Mouse (Mus musculus): ENCODE data around the gene Sdsl. TPM values are rescaled to one million over a fixed set of nuclear protein-coding genes. Genes with fewer than 3 reads are reported as not detected.

Sdsl gene
- polyA plus RNA-seq, 1 experiment from 2014 or later: 5.1 TPM

DNA sequence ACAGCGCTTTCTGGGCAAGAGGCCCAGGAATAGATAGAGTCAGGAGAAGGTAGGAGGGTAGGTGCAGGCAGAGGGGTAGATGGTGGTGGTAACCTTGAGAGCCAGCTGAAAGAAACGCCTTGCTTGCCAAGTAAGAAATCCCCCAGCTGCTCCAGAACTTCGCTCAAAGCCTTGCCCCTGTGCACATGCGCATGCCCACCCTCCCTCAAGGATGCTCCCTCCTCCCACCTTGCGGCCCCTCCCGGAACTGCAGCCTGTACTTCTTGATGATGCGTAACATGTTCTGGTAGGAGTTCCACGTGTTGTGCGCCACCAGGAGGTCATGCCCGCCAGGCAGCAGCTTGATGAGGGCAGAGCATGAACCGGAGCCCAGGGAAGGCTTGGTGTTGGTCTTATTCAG, 19.8 kb upstream of the Sdsl start:
- Histone ChIP-seq H3K4me2 (no peak overlapping the region), H3K4me1 (peaks cover 12% of the 10 kb centered on the region), H3K9ac (no peak overlapping the region), H3K27me3 (no peaks in the 10 kb centered on the region), H3K27ac (no peak overlapping the region), H3K4me3 (no peak overlapping the region), H3K36me3 (ENCODE audit: poor library complexity, severe bottlenecking) (peaks cover 45% of the 10 kb centered on the region), H3K9me3 (replicated peaks) (no peaks in the 10 kb centered on the region)
- no peak for ATAC-seq
- WGBS: 56% methylated on average over 11 of the region's 11 CpGs

DNA sequence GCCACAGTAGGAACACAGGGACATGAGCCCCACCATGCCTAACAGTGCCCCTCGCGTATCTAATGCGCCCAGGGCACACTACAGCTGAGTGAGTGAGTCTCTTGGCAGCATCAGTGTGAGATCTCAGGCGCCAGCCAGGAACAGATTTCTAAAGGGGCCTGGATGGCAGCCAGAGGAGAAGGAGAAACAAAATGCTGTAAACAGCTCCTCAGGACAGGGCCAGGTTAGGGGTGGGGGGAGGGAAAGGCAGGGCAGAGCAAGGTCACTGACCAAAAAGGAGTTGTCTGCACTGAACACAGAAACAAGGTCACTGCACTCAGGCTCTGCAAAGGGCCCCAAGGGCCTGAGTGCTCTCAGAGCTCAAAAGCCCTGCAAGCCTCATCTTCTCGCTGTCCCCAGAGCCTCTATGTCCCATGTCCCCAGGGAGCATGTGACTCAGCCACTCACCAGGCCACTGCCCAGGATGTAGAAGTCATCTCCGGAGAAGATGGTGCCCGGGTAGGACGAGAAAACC, 18.1 kb upstream of the Sdsl start:
- H3K4me2 ChIP-seq: no peak overlapping the region
- WGBS: 62% methylated on average over 8 of the region's 8 CpGs
- H3K27me3 ChIP-seq: no peaks in the 10 kb centered on the region
- peak overlapping the region; percentile 57 for H3K27ac ChIP-seq
- H3K4me3 ChIP-seq: no peak overlapping the region
- H3K9ac ChIP-seq: peak overlapping the region; percentile 26; the same call in 1 of the 2 replicates
- peaks cover 12% of the 10 kb centered on the region for H3K4me1 ChIP-seq
- ATAC-seq: peak; percentile 61
- peaks cover 55% of the 10 kb centered on the region for H3K36me3 ChIP-seq (ENCODE audit: poor library complexity, severe bottlenecking)
- no peaks in the 10 kb centered on the region for H3K9me3 ChIP-seq (replicated peaks)

DNA sequence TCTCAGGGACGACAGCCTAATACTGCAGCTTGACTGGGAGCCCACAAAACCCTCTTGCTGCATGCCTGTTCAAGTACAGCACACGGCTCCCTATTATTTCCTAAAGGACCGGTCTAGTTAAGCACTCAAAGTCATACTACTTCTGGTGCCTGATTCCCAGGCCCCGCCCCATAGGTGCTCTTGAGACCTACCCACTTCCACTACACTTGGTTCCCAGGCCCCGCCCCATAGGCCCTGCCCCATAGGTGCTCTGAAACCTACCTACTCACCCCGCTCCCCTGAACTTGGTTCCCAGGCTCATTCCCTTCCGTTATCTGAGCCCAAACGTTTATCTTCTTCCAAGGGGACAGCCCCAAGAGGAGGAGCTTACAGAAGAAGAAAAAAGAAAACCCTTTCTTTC, 15.2 kb upstream of the Sdsl start:
- WGBS: 89% methylated on average over 8 of the region's 8 CpGs
- H3K4me1 ChIP-seq: peaks cover 12% of the 10 kb centered on the region
- H3K9me3 ChIP-seq (replicated peaks): no peaks in the 10 kb centered on the region
- H3K36me3 ChIP-seq (ENCODE audit: poor library complexity, severe bottlenecking): peaks cover 65% of the 10 kb centered on the region
- no peak overlapping the region for H3K27ac ChIP-seq
- no peak overlapping the region for H3K4me3 ChIP-seq
- H3K27me3 ChIP-seq: no peaks in the 10 kb centered on the region
- no peak overlapping the region for H3K9ac ChIP-seq
- H3K4me2 ChIP-seq: no peak overlapping the region
- no peak for ATAC-seq

DNA sequence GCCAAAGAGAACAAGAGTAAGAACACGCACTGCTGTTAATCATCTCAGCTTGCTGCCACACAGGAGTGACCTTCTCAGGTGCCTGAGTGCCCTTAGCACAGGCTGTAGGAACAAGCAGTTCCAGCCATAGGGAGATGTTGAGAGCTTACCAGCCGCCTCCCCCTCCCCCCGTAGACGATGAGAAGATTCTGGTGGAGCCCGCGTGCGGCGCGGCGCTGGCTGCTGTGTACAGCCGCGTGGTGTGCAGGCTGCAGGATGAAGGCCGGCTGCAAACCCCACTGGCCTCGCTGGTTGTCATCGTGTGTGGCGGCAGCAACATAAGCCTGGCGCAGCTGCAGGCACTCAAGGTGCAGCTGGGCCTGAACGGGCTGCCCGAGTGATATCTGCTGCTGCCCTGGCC, 10.8 kb upstream of the Sdsl start:
- no peaks in the 10 kb centered on the region for H3K9me3 ChIP-seq (replicated peaks)
- H3K9ac ChIP-seq: no peak overlapping the region
- no peaks in the 10 kb centered on the region for H3K27me3 ChIP-seq
- H3K4me1 ChIP-seq: no peaks in the 10 kb centered on the region; the same call in 1 of the 2 replicates
- H3K36me3 ChIP-seq (ENCODE audit: poor library complexity, severe bottlenecking): peaks cover 48% of the 10 kb centered on the region
- H3K4me2 ChIP-seq: no peak overlapping the region
- no peak overlapping the region for H3K27ac ChIP-seq
- WGBS: 87% methylated on average over 19 of the region's 19 CpGs
- H3K4me3 ChIP-seq: no peak overlapping the region
- no peak for ATAC-seq

DNA sequence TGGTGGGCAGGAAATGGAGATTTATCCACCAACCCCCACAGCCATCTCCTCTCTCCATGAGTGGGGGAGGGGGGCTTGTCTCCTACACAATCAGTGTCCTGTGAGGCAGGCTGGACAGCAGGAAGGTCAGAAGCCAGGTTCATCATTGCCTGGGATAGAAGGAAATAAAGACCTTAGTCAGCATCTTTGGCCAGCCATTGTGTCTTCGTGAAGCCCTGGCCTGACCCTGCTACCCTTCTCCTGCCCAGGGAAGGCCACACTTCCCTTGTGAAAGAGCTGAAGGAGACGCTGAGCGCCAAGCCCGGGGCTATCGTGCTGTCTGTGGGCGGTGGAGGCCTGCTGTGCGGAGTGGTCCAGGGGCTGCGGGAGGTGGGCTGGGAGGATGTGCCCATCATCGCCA, 8.6 kb upstream of the Sdsl start:
- H3K36me3 ChIP-seq (ENCODE audit: poor library complexity, severe bottlenecking): peaks cover 26% of the 10 kb centered on the region
- H3K27me3 ChIP-seq: no peaks in the 10 kb centered on the region
- WGBS: 74% methylated on average over 9 of the region's 9 CpGs
- H3K9ac ChIP-seq: no peak overlapping the region
- no peak overlapping the region for H3K27ac ChIP-seq
- no peaks in the 10 kb centered on the region for H3K9me3 ChIP-seq (replicated peaks)
- ATAC-seq: no peak
- no peak overlapping the region for H3K4me3 ChIP-seq
- no peak overlapping the region for H3K4me2 ChIP-seq
- H3K4me1 ChIP-seq: peaks cover 3% of the 10 kb centered on the region; the same call in 1 of the 2 replicates

DNA sequence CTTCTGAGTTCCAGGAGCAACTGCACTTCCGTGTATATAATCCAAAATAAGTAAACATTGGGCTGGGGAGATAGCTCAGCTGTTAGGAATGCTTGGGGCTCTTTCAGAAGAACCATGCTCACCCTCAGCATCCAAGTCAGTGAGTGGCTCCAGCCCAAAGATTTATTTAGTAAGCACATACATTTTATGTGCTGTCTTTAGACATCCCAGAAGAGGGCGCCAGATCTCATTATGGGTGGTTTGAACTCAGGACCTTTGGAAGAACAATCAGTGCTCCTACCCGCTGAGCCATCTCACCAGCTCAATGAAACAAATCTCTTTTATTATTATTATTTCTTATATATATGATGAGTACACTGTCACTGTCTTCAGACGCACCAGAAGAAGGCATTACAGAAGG, 6.9 kb upstream of the Sdsl start:
- Histone ChIP-seq H3K9me3 (replicated peaks) (no peaks in the 10 kb centered on the region), H3K36me3 (ENCODE audit: poor library complexity, severe bottlenecking) (peaks cover 9% of the 10 kb centered on the region; the same call in 1 of the 2 replicates), H3K27ac (no peak overlapping the region), H3K4me3 (no peak overlapping the region), H3K27me3 (no peaks in the 10 kb centered on the region), H3K4me1 (peaks cover 4% of the 10 kb centered on the region; the same call in 1 of the 2 replicates), H3K9ac (no peak overlapping the region), H3K4me2 (no peak overlapping the region)
- 72% methylated on average over 4 of the region's 4 CpGs for WGBS
- ATAC-seq: no peak

DNA sequence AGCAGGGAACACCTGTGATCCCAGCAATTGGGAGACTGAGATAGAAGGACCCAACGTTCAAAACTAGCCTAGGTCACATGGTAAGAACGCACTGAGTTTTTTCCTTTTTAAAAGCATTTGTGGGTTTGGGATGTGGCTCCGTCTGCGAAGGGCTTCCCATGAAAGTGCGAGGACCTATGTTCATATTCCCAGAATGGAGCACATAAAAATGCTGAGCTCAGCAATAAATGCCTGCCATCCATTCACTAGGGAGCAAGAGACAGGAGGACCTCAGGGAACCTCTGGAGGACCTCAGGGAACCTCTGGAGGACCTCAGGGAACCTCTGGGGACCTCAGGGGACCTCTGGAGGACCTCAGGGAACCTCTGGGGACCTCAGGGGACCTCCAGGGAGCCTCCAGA, 5.4 kb upstream of the Sdsl start:
- peaks cover 4% of the 10 kb centered on the region; the same call in 1 of the 2 replicates for H3K4me1 ChIP-seq
- no peak overlapping the region for H3K4me2 ChIP-seq
- no peaks in the 10 kb centered on the region for H3K27me3 ChIP-seq
- WGBS: 89% methylated on average over 5 of the region's 5 CpGs
- no peak overlapping the region for H3K9ac ChIP-seq
- no peaks in the 10 kb centered on the region; the same call in 1 of the 2 replicates for H3K9me3 ChIP-seq (replicated peaks)
- no peak overlapping the region for H3K4me3 ChIP-seq
- H3K36me3 ChIP-seq (ENCODE audit: poor library complexity, severe bottlenecking): no peaks in the 10 kb centered on the region
- no peak overlapping the region for H3K27ac ChIP-seq
- no peak for ATAC-seq

DNA sequence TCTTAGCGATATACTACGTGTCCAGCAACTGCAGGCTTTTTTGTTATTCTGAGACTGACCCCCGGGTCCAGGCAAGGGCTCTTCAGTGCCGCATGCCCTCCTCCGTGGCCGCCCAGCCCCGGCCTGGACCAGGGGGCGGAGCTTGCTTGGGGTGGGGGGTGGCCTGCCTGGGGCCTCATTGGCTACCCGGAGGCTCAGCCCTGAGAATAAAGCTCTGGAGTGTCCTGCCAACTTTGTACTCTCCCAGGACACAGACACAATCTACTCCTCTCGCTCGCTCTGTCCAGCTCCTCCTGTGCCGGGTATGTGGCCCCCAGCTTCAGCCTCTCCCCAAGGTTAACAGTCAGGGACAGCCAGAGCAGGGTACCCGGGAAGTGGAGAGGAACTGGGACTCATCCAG, 3.7 kb upstream of the Sdsl start, which contains the start of gene Sds:
Sds (plus strand) TSS at position 231 of the 400 bp plus-strand sequence.
- H3K4me3 ChIP-seq: no peak within 1 kb of the TSS
- H3K4me1 ChIP-seq: peaks cover 4% of the 10 kb centered on the region; the same call in 1 of the 2 replicates
- no peak for ATAC-seq
- no peak within 1 kb of the TSS for H3K27ac ChIP-seq
- no peaks in the 10 kb centered on the region; the same call in 1 of the 2 replicates for H3K9me3 ChIP-seq (replicated peaks)
- 12% methylated on average over 13 of the region's 13 CpGs for whole genome bisulfite sequencing
- no peak within 1 kb of the TSS for H3K9ac ChIP-seq
- peak within 1 kb of the TSS; percentile 25; the same call in 1 of the 2 replicates for H3K4me2 ChIP-seq
- no peaks in the 10 kb centered on the region for H3K36me3 ChIP-seq (ENCODE audit: poor library complexity, severe bottlenecking)
- peaks cover 4% of the 10 kb centered on the region; the same call in 1 of the 2 replicates for H3K27me3 ChIP-seq

DNA sequence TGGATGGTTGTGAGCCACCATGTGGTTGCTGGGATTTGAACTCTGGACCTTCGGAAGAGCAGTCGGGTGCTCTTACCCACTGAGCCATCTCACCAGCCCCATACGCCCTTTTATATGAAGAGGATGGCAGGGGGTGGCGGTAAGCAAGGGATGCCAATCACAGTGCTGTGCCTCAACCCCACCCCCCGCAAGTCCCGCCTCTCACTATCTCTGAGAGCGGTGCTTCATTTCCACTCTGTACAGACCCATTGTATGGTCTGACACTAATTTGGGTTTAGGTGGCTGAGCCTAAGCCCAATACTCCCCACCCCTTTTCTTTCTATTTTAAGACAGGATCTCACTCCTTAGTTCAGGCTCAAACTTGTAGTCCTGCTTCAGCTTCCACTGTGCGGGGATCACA, 3.3 kb upstream of the Sdsl start:
- Histone ChIP-seq H3K36me3 (ENCODE audit: poor library complexity, severe bottlenecking) (no peaks in the 10 kb centered on the region), H3K4me2 (peak overlapping the region; percentile 25; the same call in 1 of the 2 replicates), H3K4me1 (0 out of 2 replicates have a peak, but pooled peaks cover 4% of the 10 kb centered on the region), H3K4me3 (no peak overlapping the region), H3K9ac (no peak overlapping the region), H3K9me3 (replicated peaks) (no peaks in the 10 kb centered on the region; the same call in 1 of the 2 replicates), H3K27me3 (peaks cover 4% of the 10 kb centered on the region; the same call in 1 of the 2 replicates), H3K27ac (no peak overlapping the region)
- no peak for ATAC-seq
- WGBS: 43% methylated on average over 8 of the region's 8 CpGs

DNA sequence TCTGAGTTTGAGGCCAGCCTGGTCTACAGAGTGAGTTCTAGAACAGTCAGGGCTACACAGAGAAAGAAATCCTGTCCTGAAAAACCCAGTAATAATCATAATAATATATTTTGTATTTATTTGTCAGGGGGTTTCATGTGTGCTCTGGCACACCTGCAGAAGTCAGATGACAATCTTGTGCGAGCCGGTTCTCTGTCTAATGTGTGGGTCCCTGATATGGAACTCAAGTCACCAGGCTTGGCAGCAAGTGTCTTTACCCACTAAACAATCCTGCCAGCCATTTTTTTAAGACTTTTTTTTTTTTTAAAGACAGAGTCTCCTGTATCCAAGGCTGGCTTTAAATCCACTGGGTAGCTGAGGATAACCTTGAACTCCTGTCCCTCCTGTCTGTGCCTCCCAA, 751 bp upstream of the Sdsl start:
- 93% methylated on average over 2 of the region's 2 CpGs for WGBS
- no peak overlapping the region for H3K4me3 ChIP-seq
- H3K27ac ChIP-seq: no peak overlapping the region
- ATAC-seq: no peak
- H3K9me3 ChIP-seq (replicated peaks): no peaks in the 10 kb centered on the region; the same call in 1 of the 2 replicates
- H3K27me3 ChIP-seq: peaks cover 4% of the 10 kb centered on the region; the same call in 1 of the 2 replicates
- no peak overlapping the region for H3K4me2 ChIP-seq
- H3K4me1 ChIP-seq: 0 out of 2 replicates have a peak, but pooled peaks cover 4% of the 10 kb centered on the region
- no peak overlapping the region for H3K9ac ChIP-seq
- no peaks in the 10 kb centered on the region for H3K36me3 ChIP-seq (ENCODE audit: poor library complexity, severe bottlenecking)

DNA sequence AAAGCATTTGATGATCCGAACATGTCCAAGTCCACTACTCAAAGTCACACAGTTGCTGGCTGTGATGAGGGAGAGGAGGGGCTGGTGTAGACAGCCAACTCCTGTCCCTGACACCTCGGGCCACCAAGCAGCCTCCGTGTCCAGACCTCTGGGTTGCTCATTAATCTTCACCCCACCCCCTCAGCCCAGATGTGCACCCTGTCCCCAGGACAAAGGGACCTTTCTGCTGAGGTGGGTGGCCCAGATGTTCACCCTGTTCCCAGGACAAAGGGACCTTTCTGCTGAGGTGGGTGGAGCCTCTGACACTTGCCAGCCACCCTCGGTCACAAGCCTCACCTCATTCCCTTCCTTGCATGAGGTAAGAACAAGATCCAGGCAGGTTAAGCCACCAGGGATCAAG, 1.1 kb downstream of the Sdsl start:
- Histone ChIP-seq H3K36me3 (ENCODE audit: poor library complexity, severe bottlenecking) (no peaks in the 10 kb centered on the region), H3K9ac (no peak overlapping the region), H3K4me3 (no peak overlapping the region), H3K4me2 (no peak overlapping the region), H3K27me3 (peaks cover 4% of the 10 kb centered on the region; the same call in 1 of the 2 replicates), H3K27ac (no peak overlapping the region), H3K9me3 (replicated peaks) (no peaks in the 10 kb centered on the region; the same call in 1 of the 2 replicates), H3K4me1 (0 out of 2 replicates have a peak, but pooled peaks cover 4% of the 10 kb centered on the region)
- no peak for ATAC-seq
- 61% methylated on average over 4 of the region's 4 CpGs for WGBS

DNA sequence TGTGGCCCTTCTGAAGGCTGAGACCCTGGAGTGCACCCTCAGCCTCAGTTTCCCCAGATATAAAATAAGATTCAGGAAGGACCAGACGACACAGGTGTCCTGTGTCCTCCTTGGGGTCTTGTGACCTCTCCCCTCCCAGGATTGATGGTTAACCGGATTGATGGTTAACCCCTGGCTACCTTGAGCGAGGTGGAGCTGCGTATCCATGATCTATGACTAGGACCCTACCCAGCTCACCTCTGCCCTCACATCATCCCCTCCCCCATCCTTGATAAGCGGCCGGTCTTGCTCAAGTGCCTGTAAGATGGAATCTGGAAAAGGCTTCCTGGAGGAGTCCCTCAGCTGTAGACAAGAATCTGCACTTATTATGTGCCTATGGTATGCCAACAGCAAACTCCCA, 3.8 kb downstream of the Sdsl start:
- H3K4me3 ChIP-seq: no peak overlapping the region
- WGBS: 88% methylated on average over 6 of the region's 6 CpGs
- no peak overlapping the region for H3K4me2 ChIP-seq
- peaks cover 4% of the 10 kb centered on the region; the same call in 1 of the 2 replicates for H3K27me3 ChIP-seq
- H3K4me1 ChIP-seq: no peaks in the 10 kb centered on the region; the same call in 1 of the 2 replicates
- H3K36me3 ChIP-seq (ENCODE audit: poor library complexity, severe bottlenecking): no peaks in the 10 kb centered on the region
- H3K9ac ChIP-seq: no peak overlapping the region
- H3K9me3 ChIP-seq (replicated peaks): no peaks in the 10 kb centered on the region; the same call in 1 of the 2 replicates
- ATAC-seq: no peak
- H3K27ac ChIP-seq: no peak overlapping the region

Measured in forebrain, embryonic 13.5 days (tissue).